Mouse (Mus musculus) intestine, postnatal 0 days (tissue): ENCODE measurements around the gene Pard3b. TPM values are rescaled to one million over a fixed set of nuclear protein-coding genes. Genes with fewer than 3 reads are reported as not detected.

Experiments
- ATAC-seq: fragments of 200-750 bp; cut with Nextera tagmentation; 2 replicates; pipeline ENCODE4 v1.8.0; 2017; ENCODE audit warnings: mild to moderate bottlenecking, moderate TSS enrichment, moderate library complexity
- H3K27ac ChIP-seq: fragments of 300-500 bp; sonication (generic); 2 replicates; pipeline ENCODE4 v1.5.1; 2014; ENCODE audit warnings: mild to moderate bottlenecking, low read depth, low read length, moderate library complexity
- H3K27me3 ChIP-seq: fragments of 300-500 bp; sonication (generic); replicated peaks from 2 replicates; pipeline ENCODE4 v1.6.1; 2014; ENCODE audit warnings: low read length, mixed read lengths; ENCODE audit not compliant: control insufficient read depth, insufficient read depth
- H3K36me3 ChIP-seq: fragments of 300-500 bp; sonication (generic); 2 replicates; pipeline ENCODE4 v1.6.1; 2014; ENCODE audit warnings: mild to moderate bottlenecking, moderate library complexity; ENCODE audit not compliant: control insufficient read depth, insufficient read depth
- H3K4me1 ChIP-seq: fragments of 300-500 bp; sonication (generic); replicated peaks from 2 replicates; pipeline ENCODE4 v1.6.1; 2014; ENCODE audit warnings: antibody characterized with exemption, low read length, mixed read lengths; ENCODE audit not compliant: control insufficient read depth, insufficient read depth
- H3K4me2 ChIP-seq: fragments of 300-500 bp; sonication (generic); replicated peaks from 2 replicates; pipeline ENCODE4 v1.6.1; 2014; ENCODE audit warnings: low read depth, mild to moderate bottlenecking, moderate library complexity
- H3K4me3 ChIP-seq: fragments of 300-500 bp; sonication (generic); 2 replicates; pipeline ENCODE4 v1.5.1; 2014; ENCODE audit warnings: low read depth, low read length
- H3K9ac ChIP-seq: fragments of 300-500 bp; sonication (generic); 2 replicates; pipeline ENCODE4 v1.6.1; 2014; ENCODE audit warnings: mild to moderate bottlenecking, low read depth, low read length
- H3K9me3 ChIP-seq: fragments of 300-500 bp; sonication (generic); 2 replicates; pipeline ENCODE4 v1.6.1; 2016; ENCODE audit warnings: mixed run types; ENCODE audit not compliant: control insufficient read depth
- CTCF ChIP-seq: sonication (generic); IDR thresholded peaks from 2 replicates; pipeline ENCODE4 v1.5.1; 2016; ENCODE audit warnings: low read depth, mild to moderate bottlenecking, control low read depth, antibody characterized with exemption, moderate library complexity
- WGBS: fragments of 180-500 bp; shearing (Covaris S2); extraction: QIAGEN DNeasy Blood & Tissue Kit; methylation state at CpG from one replicate; pipeline ENCODE4 v1.1.7; 2014; 5-methylcytosine and 5-hydroxymethylcytosine counted together
- polyA plus RNA-seq: library from polyadenylated mRNA; unstranded; fragments of >200 nt; fragmentation: Nextera tagmentation; extraction: Ambion mirVana; gene quantifications from 2 replicates; pipeline ENCODE4 v1.2.1, GENCODE M21; 2015

Pard3b gene
- polyA plus RNA-seq, 1 experiment from 2014 or later, result 17.2 TPM

DNA sequence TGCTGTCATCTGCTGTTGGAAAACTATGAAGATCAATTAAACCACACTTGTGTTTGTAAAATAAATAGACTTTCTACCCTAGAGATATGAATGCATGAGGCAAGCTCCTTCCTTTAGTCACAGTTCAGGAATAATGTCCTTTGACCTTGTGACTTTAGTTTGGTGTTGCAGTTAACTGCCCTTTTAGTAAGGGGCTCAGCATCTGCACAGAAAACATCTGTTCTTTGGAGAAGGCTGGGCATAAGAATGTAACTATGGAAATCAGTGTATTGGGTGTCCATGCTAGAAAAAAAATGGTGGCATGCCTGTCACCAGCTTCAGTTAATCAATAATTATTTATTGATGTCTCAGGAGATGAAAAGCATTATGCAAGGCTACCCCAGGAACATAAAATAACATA lies 381.1 kb downstream of the Pard3b start:
- peaks cover 6% of the 10 kb centered on the region for H3K4me1 ChIP-seq
- no peaks in the 10 kb centered on the region for H3K36me3 ChIP-seq
- H3K27ac ChIP-seq, result no peak overlapping the region
- H3K27me3 ChIP-seq, result no peaks in the 10 kb centered on the region
- ATAC-seq, result no peak
- H3K4me2 ChIP-seq, result no peak overlapping the region
- no peak overlapping the region for H3K9ac ChIP-seq
- peak; percentile 7; the same call in 1 of the 2 replicates for TF ChIP-seq CTCF
- H3K9me3 ChIP-seq, result no peaks in the 10 kb centered on the region
- no peak overlapping the region for H3K4me3 ChIP-seq

DNA sequence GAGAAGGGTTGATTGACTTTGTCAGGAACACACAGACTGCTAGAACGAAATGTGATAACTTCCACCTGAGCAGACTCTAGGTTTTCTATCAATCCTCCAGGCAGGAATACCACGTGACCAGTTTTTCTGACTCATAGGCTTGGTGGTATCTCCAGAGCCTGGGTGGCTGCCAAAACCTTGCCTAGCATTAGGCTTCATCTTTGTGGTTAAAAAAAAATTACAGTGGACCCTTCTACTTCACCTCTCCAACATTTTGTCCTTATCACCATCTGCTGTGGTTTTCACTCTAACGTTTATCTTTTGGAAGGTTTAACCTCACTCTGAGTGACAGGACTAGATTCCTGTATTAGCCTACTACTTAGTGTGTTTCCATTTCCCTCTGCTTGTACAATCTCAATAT lies 403.1 kb downstream of the Pard3b start:
- Histone ChIP-seq H3K9ac (no peak overlapping the region), H3K4me2 (no peak overlapping the region), H3K4me1 (no peaks in the 10 kb centered on the region; the same call in 1 of the 2 replicates), H3K9me3 (no peaks in the 10 kb centered on the region), H3K27me3 (no peaks in the 10 kb centered on the region), H3K27ac (no peak overlapping the region), H3K36me3 (no peaks in the 10 kb centered on the region), H3K4me3 (no peak overlapping the region)
- WGBS, result 59% methylated on average over 3 of the region's 3 CpGs
- ATAC-seq, result no peak
- TF ChIP-seq CTCF, result no peak

DNA sequence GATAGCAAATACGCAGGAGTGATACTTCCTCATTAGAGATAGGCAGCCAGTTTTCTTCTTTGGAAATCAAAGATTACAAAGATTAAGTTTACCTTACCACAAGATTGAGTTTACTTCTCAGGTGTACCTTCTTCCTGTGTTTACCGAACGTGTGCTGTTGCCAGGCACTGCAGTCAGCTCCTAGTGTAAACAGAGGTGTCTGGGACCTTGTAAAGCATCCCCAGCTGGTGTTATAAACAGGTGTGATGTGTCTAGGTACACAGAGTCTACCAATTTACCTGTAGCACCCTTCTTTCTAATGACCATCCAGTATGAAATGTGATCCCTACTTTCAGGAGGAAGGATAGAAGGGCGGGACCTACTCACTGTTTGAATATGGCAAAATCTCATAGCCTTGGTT lies 410.0 kb downstream of the Pard3b start:
- Histone ChIP-seq H3K36me3 (no peaks in the 10 kb centered on the region), H3K4me2 (no peak overlapping the region), H3K9ac (no peak overlapping the region), H3K4me3 (no peak overlapping the region), H3K27ac (no peak overlapping the region), H3K27me3 (no peaks in the 10 kb centered on the region), H3K4me1 (0 out of 2 replicates have a peak, but pooled peaks cover 2% of the 10 kb centered on the region), H3K9me3 (no peaks in the 10 kb centered on the region)
- peak; percentile 54 for ATAC-seq
- TF ChIP-seq CTCF, result no peak
- WGBS, result 37% methylated on average over 4 of the region's 4 CpGs

DNA sequence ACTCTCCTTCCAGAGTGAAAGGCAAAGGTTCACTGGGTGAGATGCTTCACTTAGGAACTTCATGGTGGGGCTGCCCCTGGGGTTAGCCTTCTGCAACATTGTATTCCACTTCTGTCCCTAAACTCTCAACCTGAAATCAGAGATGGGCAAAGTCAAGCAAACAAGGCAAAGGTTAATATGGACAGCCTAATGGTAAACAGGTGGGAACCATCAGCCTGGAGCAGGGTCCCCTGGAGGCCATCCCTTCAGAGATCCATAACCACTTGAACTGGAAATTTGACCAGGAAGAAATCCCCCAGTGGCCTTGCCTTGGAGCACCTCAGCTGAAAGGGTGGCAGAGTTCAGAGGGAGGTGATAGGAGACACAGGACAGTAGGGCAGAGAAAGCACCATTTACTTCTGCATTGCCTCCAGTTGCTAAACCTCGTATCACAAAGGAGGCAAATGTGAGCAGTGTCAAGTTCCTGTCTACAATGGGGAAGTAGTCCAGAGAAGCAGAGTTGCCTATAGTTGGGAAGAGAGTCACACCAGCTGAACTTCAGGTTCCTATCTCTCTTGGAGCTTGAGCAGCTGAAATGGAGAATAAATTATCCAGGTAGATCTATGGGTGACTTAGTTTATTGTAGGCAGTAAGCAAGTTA lies 412.7 kb downstream of the Pard3b start:
- Histone ChIP-seq H3K9ac (no peak overlapping the region), H3K9me3 (no peaks in the 10 kb centered on the region), H3K27me3 (no peaks in the 10 kb centered on the region), H3K4me3 (no peak overlapping the region), H3K4me1 (0 out of 2 replicates have a peak, but pooled peaks cover 2% of the 10 kb centered on the region), H3K27ac (no peak overlapping the region), H3K36me3 (no peaks in the 10 kb centered on the region), H3K4me2 (no peak overlapping the region)
- TF ChIP-seq CTCF, result no peak
- 62% methylated on average over 1 of the region's 1 CpGs for WGBS
- no peak for ATAC-seq

DNA sequence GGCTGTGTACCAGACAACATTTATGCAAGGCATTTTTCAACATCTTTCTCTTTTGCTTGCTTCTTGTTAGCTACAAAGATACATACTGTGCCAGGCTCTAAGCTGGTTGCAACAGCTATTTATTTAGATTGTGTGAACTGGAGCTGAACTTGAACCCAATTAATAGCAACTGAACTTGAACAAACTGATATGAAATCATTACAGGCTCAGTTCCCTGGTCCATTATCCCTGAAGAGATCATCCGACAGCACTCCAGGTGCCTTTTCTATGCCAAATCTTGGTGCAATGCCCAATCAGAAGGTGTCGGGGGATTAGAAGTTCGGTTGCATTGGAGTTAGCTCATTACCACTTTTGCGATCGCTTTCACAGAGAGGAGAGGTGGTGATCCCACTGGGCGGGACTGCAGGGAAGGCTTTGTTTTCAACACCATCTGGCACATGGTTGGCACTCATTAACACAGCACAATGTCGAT lies 414.6 kb downstream of the Pard3b start:
- Histone ChIP-seq H3K9me3 (no peaks in the 10 kb centered on the region), H3K9ac (no peak overlapping the region), H3K27me3 (no peaks in the 10 kb centered on the region), H3K4me3 (no peak overlapping the region), H3K36me3 (no peaks in the 10 kb centered on the region), H3K27ac (no peak overlapping the region), H3K4me1 (0 out of 2 replicates have a peak, but pooled peaks cover 2% of the 10 kb centered on the region), H3K4me2 (no peak overlapping the region)
- no peak for TF ChIP-seq CTCF
- no peak for ATAC-seq
- WGBS, result 84% methylated on average over 7 of the region's 7 CpGs

DNA sequence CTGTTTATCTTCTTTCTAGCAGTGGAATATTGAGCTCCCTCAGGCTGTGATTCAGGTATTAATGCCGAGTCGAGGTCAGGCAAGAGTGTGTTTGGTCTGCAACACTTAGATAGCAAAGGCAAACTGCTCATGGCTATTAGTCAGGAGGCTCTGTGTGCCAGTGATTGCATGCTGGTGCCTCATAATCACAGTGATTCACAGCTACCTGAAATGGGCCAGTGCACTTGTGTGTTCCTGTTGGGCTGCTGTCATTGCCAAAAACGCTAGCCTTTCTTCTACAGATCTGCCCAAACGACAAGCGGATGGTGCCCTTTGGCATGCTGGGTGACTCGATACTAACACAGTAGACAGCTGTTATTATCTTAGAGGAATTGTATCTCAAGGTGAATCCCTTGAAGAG lies 416.7 kb downstream of the Pard3b start:
- H3K4me2 ChIP-seq, result no peak overlapping the region
- no peak overlapping the region for H3K27ac ChIP-seq
- no peak for TF ChIP-seq CTCF
- WGBS, result 57% methylated on average over 6 of the region's 6 CpGs
- no peaks in the 10 kb centered on the region for H3K4me1 ChIP-seq
- no peaks in the 10 kb centered on the region for H3K9me3 ChIP-seq
- H3K9ac ChIP-seq, result no peak overlapping the region
- ATAC-seq, result no peak
- H3K4me3 ChIP-seq, result no peak overlapping the region
- H3K27me3 ChIP-seq, result no peaks in the 10 kb centered on the region
- no peaks in the 10 kb centered on the region for H3K36me3 ChIP-seq

DNA sequence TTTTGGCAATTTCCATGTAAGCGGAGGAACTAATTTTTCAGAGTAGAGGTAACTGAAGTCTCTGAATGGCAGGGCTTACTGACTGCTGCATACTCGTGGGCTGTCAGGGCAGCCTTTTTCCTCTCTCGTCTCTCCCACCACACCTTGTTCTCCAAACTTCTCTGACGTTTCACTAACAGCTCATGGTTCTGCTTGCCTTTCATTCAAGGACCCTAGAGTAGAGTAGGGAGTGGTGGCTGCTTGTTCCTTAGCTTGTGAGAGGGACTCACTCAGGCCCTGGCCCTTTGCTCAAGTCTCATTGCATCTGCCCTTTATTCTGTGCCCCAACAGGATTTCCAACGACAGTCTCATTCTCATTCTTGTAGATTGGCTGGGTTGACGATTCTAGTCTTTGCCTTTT lies 432.0 kb downstream of the Pard3b start:
- Histone ChIP-seq H3K4me1 (0 out of 2 replicates have a peak, but pooled peaks cover 3% of the 10 kb centered on the region), H3K27ac (no peak overlapping the region), H3K9ac (no peak overlapping the region), H3K9me3 (peaks cover 3% of the 10 kb centered on the region; the same call in 1 of the 2 replicates), H3K4me2 (no peak overlapping the region), H3K4me3 (no peak overlapping the region), H3K36me3 (no peaks in the 10 kb centered on the region; the same call in 1 of the 2 replicates), H3K27me3 (no peaks in the 10 kb centered on the region)
- 75% methylated on average over 6 of the region's 6 CpGs for WGBS
- no peak for ATAC-seq
- no peak for TF ChIP-seq CTCF
